Mouse (Mus musculus): ENCODE data around the gene Gja8. TPM values are rescaled to one million over a fixed set of nuclear protein-coding genes. Genes with fewer than 3 reads are reported as not detected.

The Gja8 gene
- total and polyA plus RNA-seq, 3 experiments = 0.11 TPM; not detected in 2

DNA sequence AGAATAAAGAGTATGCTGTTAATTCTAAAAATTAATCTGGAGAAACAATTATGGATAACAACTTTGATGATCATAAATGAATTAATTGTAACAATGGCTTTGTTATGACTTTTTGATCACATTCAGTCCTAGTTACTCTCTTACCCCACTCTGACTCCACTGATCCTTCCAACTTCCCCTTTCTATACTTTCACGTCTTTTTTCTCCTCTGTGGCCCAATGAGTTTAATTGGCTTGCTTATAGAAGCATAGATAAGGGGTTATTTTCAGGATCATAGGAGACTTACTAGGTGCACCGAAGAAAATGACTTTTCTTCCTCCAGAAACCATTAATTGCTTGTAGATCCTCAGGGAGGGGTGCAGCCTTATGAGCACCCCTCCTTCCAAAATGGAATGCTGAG, 16.9 kb upstream of the Gja8 start:
- ATAC-seq (ENCODE audit: extremely low read depth, insufficient number of reproducible peaks, low FRiP score, poor library complexity, severe bottlenecking) (no peak), DNase-seq (ENCODE audit: low spot score) (no peak)
- Histone ChIP-seq H3K27me3 (ENCODE audit: insufficient read depth, low read length) (peaks cover 2% of the 10 kb centered on the region), H3K36me3 (replicated peaks) (no peaks in the 10 kb centered on the region), H3K4me1 (ENCODE audit: insufficient read depth, low read depth, low read length) (peaks cover 6% of the 10 kb centered on the region), H3K4me3 (ENCODE audit: low read depth, low read length) (no peak overlapping the region), H3K9me3 (replicated peaks) (no peaks in the 10 kb centered on the region)
- no peak for TF ChIP-seq TAL1 (conservative IDR thresholded peaks at IDR 0.05; ENCODE audit: low read depth, low read length)
- no peak for TF ChIP-seq GATA2 (IDR thresholded peaks at IDR 0.05; ENCODE audit: borderline replicate concordance, low read depth, low read length)
- no peak for TF ChIP-seq CTCF (IDR thresholded peaks at IDR 0.05; ENCODE audit: low read depth, low read length)

DNA sequence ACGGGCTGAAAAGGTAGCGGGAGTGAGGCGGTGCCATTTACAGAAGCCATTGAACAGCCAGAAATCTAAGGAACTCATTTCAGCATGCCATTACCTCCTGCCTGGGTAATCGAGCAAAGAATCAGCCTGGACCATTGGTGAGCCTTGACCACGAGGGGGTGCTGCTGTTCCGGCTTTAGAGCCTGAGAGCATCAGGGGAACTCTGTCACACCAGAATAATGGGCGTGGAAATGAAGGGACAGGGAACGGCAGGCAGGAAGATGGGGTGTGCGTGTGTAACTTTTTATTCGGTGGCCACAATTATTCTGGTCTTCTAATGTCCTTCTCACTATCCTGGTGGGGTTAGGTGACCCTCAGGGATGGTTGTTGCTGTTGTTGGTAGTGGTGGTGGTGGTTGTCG, 12.9 kb upstream of the Gja8 start:
- Histone ChIP-seq H3K4me3 (ENCODE audit: low read depth, low read length) (no peak overlapping the region), H3K4me1 (ENCODE audit: insufficient read depth, low read depth, low read length) (peaks cover 6% of the 10 kb centered on the region), H3K36me3 (replicated peaks) (no peaks in the 10 kb centered on the region), H3K27me3 (ENCODE audit: insufficient read depth, low read length) (peaks cover 19% of the 10 kb centered on the region), H3K9me3 (replicated peaks) (no peaks in the 10 kb centered on the region)
- ATAC-seq (ENCODE audit: extremely low read depth, insufficient number of reproducible peaks, low FRiP score, poor library complexity, severe bottlenecking) (no peak; the same call in 1 of the 2 replicates), DNase-seq (ENCODE audit: low spot score) (peak; percentile 31)
- TF ChIP-seq POLR2AphosphoS5 (IDR thresholded peaks at IDR 0.05; ENCODE audit: insufficient replicate concordance, low read depth, low read length) (no peak), CTCF (IDR thresholded peaks at IDR 0.05; ENCODE audit: low read depth, low read length) (0 out of 2 replicates have a peak, but pooled peaks have one; percentile 35)

DNA sequence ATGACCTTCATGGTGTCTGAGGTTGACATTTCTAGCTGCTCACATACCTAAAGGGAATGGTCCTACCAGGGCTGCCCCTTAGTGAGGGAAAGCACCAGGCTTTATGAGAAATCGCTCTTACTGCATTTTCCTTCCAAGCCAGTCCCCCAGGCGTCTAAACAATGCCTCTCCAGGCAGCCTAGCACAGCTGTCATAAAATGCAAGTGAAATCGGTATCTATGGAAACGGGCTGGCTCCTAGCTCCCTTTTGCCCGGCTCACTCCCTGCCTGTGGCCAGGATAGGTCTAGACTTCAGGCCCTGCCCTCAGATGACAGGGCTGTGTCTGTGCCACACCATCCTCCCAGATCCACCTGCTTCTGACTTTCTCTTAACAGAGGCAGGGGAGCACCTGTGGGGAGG, 11.8 kb upstream of the Gja8 start:
- Histone ChIP-seq H3K36me3 (replicated peaks) (no peaks in the 10 kb centered on the region), H3K4me1 (ENCODE audit: insufficient read depth, low read depth, low read length) (peaks cover 6% of the 10 kb centered on the region), H3K9me3 (replicated peaks) (no peaks in the 10 kb centered on the region), H3K4me3 (ENCODE audit: low read depth, low read length) (no peak overlapping the region), H3K27me3 (ENCODE audit: insufficient read depth, low read length) (peaks cover 19% of the 10 kb centered on the region)
- TF ChIP-seq POLR2AphosphoS5 (IDR thresholded peaks at IDR 0.05; ENCODE audit: insufficient replicate concordance, low read depth, low read length) (no peak), GATA2 (IDR thresholded peaks at IDR 0.05; ENCODE audit: borderline replicate concordance, low read depth, low read length) (no peak), TAL1 (conservative IDR thresholded peaks at IDR 0.05; ENCODE audit: low read depth, low read length) (no peak), CTCF (IDR thresholded peaks at IDR 0.05; ENCODE audit: low read depth, low read length) (no peak), GATA1 (IDR thresholded peaks at IDR 0.05; ENCODE audit: borderline replicate concordance, low read length) (no peak)
- DNase-seq (ENCODE audit: low spot score) (no peak), ATAC-seq (ENCODE audit: extremely low read depth, insufficient number of reproducible peaks, low FRiP score, poor library complexity, severe bottlenecking) (no peak)

DNA sequence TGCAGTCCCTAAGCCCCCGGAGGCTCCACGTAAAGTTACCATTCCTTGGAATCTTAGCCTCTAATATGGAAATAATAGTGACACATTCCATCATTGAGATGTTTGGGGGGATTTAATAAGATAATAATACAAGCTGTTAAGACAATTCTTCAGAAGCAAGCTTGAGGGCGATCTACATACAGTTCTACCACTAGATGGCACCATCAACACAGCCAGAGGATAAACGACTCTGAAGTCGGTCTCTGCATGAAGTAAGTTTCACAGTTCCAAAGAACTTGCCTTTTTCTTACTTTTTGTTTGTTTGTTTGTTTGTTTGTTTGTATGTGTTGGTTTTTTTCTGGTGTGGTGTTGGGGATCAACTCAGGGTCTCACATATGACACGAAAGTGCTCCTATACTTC, 10.4 kb upstream of the Gja8 start:
- no peaks in the 10 kb centered on the region for H3K36me3 ChIP-seq (replicated peaks)
- DNase-seq (ENCODE audit: low spot score) = peak; percentile 48
- ATAC-seq (ENCODE audit: extremely low read depth, insufficient number of reproducible peaks, low FRiP score, poor library complexity, severe bottlenecking) = no peak
- TF ChIP-seq POLR2AphosphoS5 (IDR thresholded peaks at IDR 0.05; ENCODE audit: insufficient replicate concordance, low read depth, low read length) (no peak), GATA1 (IDR thresholded peaks at IDR 0.05; ENCODE audit: borderline replicate concordance, low read length) (no peak), TAL1 (conservative IDR thresholded peaks at IDR 0.05; ENCODE audit: low read depth, low read length) (no peak), CTCF (IDR thresholded peaks at IDR 0.05; ENCODE audit: low read depth, low read length) (peak; percentile 67), GATA2 (IDR thresholded peaks at IDR 0.05; ENCODE audit: borderline replicate concordance, low read depth, low read length) (no peak)
- peaks cover 22% of the 10 kb centered on the region for H3K27me3 ChIP-seq (ENCODE audit: insufficient read depth, low read length)
- H3K4me3 ChIP-seq (ENCODE audit: low read depth, low read length) = no peak overlapping the region
- no peaks in the 10 kb centered on the region for H3K9me3 ChIP-seq (replicated peaks)
- H3K4me1 ChIP-seq (ENCODE audit: insufficient read depth, low read depth, low read length) = peaks cover 6% of the 10 kb centered on the region

DNA sequence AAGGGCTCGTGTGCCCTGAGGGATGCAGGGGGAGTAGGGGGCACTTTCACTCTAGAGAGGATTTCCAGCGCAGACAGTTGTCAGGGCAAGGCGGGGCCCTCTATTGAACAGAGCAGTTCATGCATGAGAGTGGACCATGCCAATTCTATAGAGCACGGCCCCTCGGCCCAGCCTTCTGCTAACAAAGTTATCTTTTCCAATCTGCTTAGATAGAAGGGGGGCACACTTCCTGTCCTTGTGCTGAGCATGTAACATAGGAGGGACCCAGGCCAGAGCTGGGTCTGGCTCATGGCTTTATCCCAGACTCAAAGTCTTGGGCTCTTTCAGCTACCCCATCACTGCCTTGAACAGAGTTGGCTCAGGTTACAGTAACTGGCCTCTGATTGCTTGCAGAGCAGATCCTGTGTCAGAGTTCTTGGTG, 5.5 kb upstream of the Gja8 start:
- H3K27me3 ChIP-seq (ENCODE audit: insufficient read depth, low read length) = peaks cover 14% of the 10 kb centered on the region; the same call in 1 of the 2 replicates
- H3K9me3 ChIP-seq (replicated peaks) = no peaks in the 10 kb centered on the region
- no peak for ATAC-seq (ENCODE audit: extremely low read depth, insufficient number of reproducible peaks, low FRiP score, poor library complexity, severe bottlenecking)
- DNase-seq (ENCODE audit: low spot score) = no peak
- 0 out of 2 replicates have a peak, but pooled peaks cover 2% of the 10 kb centered on the region for H3K4me1 ChIP-seq (ENCODE audit: insufficient read depth, low read depth, low read length)
- TF ChIP-seq CTCF (IDR thresholded peaks at IDR 0.05; ENCODE audit: low read depth, low read length) = no peak
- TF ChIP-seq POLR2AphosphoS5 (IDR thresholded peaks at IDR 0.05; ENCODE audit: insufficient replicate concordance, low read depth, low read length) = no peak
- no peak for TF ChIP-seq GATA2 (IDR thresholded peaks at IDR 0.05; ENCODE audit: borderline replicate concordance, low read depth, low read length)
- TF ChIP-seq GATA1 (IDR thresholded peaks at IDR 0.05; ENCODE audit: borderline replicate concordance, low read length) = no peak
- no peak for TF ChIP-seq TAL1 (conservative IDR thresholded peaks at IDR 0.05; ENCODE audit: low read depth, low read length)
- H3K4me3 ChIP-seq (ENCODE audit: low read depth, low read length) = no peak overlapping the region
- no peaks in the 10 kb centered on the region for H3K36me3 ChIP-seq (replicated peaks)

DNA sequence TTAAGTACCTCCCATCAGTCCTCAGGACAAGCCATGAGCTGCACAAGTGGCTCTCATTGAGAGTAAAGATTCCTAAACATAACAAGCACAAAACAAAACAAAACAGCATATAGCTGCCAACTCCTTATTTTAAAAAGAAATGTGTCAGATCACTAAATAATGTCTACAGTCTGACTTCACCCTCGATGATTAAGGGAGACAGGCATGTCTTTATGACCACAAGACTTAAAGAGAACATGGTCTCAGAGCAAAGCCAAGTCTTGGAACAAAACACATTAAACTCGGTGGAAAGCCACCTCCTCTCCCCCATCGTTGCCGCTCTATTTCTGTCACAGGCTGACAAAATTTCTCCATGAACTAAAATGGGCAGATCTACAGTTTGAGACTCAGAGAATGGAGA, 1.2 kb downstream of the Gja8 start:
- H3K4me1 ChIP-seq (ENCODE audit: insufficient read depth, low read depth, low read length) = 0 out of 2 replicates have a peak, but pooled peaks cover 4% of the 10 kb centered on the region
- no peak for ATAC-seq (ENCODE audit: extremely low read depth, insufficient number of reproducible peaks, low FRiP score, poor library complexity, severe bottlenecking)
- H3K9me3 ChIP-seq (replicated peaks) = no peaks in the 10 kb centered on the region
- no peak overlapping the region for H3K4me3 ChIP-seq (ENCODE audit: low read depth, low read length)
- DNase-seq (ENCODE audit: low spot score) = no peak
- H3K27me3 ChIP-seq (ENCODE audit: insufficient read depth, low read length) = peaks cover 19% of the 10 kb centered on the region
- no peak for TF ChIP-seq POLR2AphosphoS5 (IDR thresholded peaks at IDR 0.05; ENCODE audit: insufficient replicate concordance, low read depth, low read length)
- no peak for TF ChIP-seq GATA1 (IDR thresholded peaks at IDR 0.05; ENCODE audit: borderline replicate concordance, low read length)
- no peak for TF ChIP-seq CTCF (IDR thresholded peaks at IDR 0.05; ENCODE audit: low read depth, low read length)
- TF ChIP-seq GATA2 (IDR thresholded peaks at IDR 0.05; ENCODE audit: borderline replicate concordance, low read depth, low read length) = no peak
- no peak for TF ChIP-seq TAL1 (conservative IDR thresholded peaks at IDR 0.05; ENCODE audit: low read depth, low read length)
- no peaks in the 10 kb centered on the region for H3K36me3 ChIP-seq (replicated peaks)

DNA sequence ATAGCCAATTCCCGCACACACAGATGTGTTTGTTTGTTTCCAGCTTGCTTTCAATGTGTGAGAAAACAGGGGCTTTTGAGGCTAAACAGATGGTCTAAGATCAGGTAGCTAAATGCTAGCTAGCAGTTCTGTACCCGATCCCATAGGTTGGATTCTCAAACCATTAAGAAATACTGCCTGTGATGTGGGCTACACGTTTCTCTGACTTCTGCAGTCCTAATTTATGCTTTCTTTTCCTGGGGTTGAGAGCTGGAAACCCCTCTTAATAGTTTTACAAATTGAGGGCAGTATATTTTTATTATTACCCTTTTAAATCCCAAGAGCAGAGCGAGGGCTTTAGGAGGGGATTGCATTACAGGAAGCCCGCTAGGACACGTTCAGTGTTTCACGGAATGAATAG, 4.8 kb downstream of the Gja8 start:
- Histone ChIP-seq H3K36me3 (replicated peaks) (no peaks in the 10 kb centered on the region), H3K4me1 (ENCODE audit: insufficient read depth, low read depth, low read length) (0 out of 2 replicates have a peak, but pooled peaks cover 2% of the 10 kb centered on the region), H3K27me3 (ENCODE audit: insufficient read depth, low read length) (peaks cover 21% of the 10 kb centered on the region), H3K9me3 (replicated peaks) (no peaks in the 10 kb centered on the region), H3K4me3 (ENCODE audit: low read depth, low read length) (no peak overlapping the region)
- DNase-seq (ENCODE audit: low spot score) (no peak), ATAC-seq (ENCODE audit: extremely low read depth, insufficient number of reproducible peaks, low FRiP score, poor library complexity, severe bottlenecking) (no peak)
- TF ChIP-seq GATA2 (IDR thresholded peaks at IDR 0.05; ENCODE audit: borderline replicate concordance, low read depth, low read length) (no peak), GATA1 (IDR thresholded peaks at IDR 0.05; ENCODE audit: borderline replicate concordance, low read length) (no peak), POLR2AphosphoS5 (IDR thresholded peaks at IDR 0.05; ENCODE audit: insufficient replicate concordance, low read depth, low read length) (no peak), CTCF (IDR thresholded peaks at IDR 0.05; ENCODE audit: low read depth, low read length) (no peak), TAL1 (conservative IDR thresholded peaks at IDR 0.05; ENCODE audit: low read depth, low read length) (no peak)
